Mouse (Mus musculus): ENCODE data around the gene Ptprm.
A peak's percentile ranks its signal among the peaks of the same experiment; 100 is the strongest.

Gene Ptprm

DNA sequence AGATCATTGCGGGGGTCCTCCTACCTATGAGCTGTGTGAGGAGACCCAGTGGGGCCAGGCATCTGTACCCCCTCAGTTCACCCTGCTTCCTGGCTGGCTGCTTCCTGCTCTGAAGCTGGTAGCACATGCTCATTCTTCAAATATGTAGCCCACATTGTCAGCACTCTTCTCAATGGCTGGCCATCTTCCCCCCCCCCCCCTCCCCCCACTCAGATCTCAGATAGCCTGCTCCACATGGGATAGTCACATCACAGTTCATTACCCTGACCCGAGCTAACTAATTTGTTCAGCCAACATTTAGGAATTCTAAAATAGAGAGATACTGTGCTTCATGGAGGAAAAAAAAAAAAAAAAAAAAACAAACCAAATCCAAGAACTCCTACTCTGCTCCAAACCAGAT, 679.6 kb downstream of the Ptprm start:
- no peak for DNase-seq (ENCODE audit: low spot score in 2 of 2)

GRCm38 (mm10) chr17:66671715-66672230, 682.5 kb downstream of the Ptprm start:
- no peak for DNase-seq (ENCODE audit: low spot score in 2 of 2)

- no peak for DNase-seq (ENCODE audit: low spot score in 2 of 2)
These were observed 683.0 kb downstream of the Ptprm start for GRCm38 (mm10) chr17:66671287-66671686.

GRCm38 (mm10) chr17:66665791-66666190, 688.5 kb downstream of the Ptprm start:
- DNase-seq (ENCODE audit: low spot score in 2 of 2): no peak

- no peak for DNase-seq (ENCODE audit: low spot score in 2 of 2)
These were observed 689.0 kb downstream of the Ptprm start for GRCm38 (mm10) chr17:66665201-66665756.

- DNase-seq (ENCODE audit: low spot score in 2 of 2): no peak
These were observed 689.5 kb downstream of the Ptprm start for GRCm38 (mm10) chr17:66664796-66665195.

DNA sequence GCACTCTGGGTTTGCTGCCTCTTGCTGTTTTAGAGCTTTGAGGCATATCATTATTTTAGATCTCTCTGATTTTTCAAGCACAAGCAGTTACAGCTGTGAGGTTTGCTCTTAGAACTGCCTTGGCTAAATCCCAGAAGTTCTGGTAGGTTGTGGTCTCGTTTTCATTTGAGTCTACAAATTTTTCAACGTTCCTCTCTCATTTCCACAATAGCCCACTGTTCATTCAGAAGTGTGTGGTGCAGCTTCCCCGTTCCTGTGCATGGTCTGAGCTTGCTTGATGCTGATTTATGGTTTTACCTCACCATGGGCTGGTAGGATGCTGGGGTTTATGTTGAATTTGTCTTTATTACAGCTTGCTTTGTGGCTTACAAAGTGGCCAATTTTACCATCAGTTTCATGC, 695.0 kb downstream of the Ptprm start:
- DNase-seq (ENCODE audit: low spot score in 2 of 2): peak in 1 of 2 experiments; percentile 0

DNA sequence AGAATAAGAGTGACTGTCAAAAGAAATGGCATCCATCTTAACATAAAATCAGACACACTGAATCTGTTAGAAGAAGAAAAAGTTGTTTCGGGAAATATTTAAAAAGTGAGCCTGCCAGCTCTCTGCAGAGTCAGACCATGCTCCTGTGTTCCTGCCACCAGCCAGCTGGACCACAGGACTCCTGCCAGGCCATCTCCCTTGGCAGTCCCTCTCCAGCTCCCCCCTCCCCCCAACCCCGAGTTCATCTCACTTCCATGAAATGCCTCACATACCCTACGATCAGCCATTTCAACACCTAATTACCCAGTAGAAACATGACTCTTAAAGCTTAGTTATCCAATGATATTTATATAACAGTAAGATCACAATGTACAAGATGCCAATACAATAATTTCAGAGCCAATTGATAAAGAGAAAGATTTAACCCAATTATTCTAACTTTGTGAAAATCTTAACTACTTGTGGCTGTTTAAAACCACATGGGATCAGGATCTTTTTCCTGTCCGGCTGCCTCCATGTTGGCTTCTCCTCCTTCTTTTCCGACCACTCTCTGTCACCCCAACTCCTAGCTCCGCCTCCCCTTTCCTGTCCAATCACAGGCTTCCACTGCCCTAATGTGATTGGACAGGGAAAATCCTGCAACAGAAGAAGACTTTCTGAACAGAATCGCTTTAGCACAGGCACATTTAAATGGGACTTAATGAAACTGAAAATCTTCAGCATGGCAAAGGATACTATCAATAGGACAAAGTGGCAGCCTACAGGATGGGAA, 716.1 kb downstream of the Ptprm start:
- no peak for DNase-seq (ENCODE audit: low spot score in 2 of 2)

- DNase-seq (ENCODE audit: low spot score in 2 of 2): no peak
These were observed 734.1 kb downstream of the Ptprm start for GRCm38 (mm10) chr17:66619996-66620656.

DNA sequence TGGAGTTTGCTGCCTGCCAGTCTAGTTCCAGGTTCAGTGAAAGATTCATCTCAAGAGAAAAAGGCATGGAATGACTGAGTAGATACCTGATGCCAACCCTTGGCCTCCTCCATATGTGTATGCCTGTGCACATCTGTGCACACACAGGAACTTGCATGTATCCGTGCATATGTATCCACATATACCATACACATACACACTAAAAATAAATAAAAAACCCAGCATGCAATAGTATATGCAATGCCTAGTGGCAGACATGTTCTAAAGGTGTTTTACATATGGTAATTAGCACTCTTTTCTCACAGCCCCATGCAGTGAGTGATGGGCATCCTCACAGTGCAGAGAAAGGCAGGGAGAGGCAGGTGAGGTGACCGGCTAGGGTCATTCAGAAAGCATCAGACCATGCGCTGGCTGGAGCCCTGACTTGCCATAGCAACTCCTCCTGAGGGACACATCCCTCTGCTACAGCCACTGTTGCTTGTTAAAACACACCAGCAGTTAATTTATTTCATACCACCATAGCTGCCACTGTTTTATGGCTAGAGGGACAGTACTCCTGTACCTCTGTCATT, 734.9 kb downstream of the Ptprm start:
- no peak for DNase-seq (ENCODE audit: low spot score in 2 of 2)
